Mouse (Mus musculus): ENCODE measurements around the gene Myl6. TPM values are rescaled to one million over a fixed set of nuclear protein-coding genes. Genes with fewer than 3 reads are reported as not detected.

The Myl6 gene
- polyA plus RNA-seq, 1 experiment: 2,234 TPM

GRCm38 (mm10) chr10:128497134-128497737 is 3.3 kb upstream of the Myl6 start:
- TF ChIP-seq MYOD1 (IDR thresholded peaks at IDR 0.05; ENCODE audit: control insufficient read depth in 1 of 3, insufficient read length in 2 of 3, low read depth in 2 of 3) (peak in 1 of 3 experiments; percentile 32), TCF3 (IDR thresholded peaks at IDR 0.05; ENCODE audit: insufficient read length, low read depth) (no peak), POLR2AphosphoS2 (IDR thresholded peaks at IDR 0.05; ENCODE audit: insufficient read length, low read depth) (peak; percentile 55)
- Histone ChIP-seq H3K79me2 (ENCODE audit: control insufficient read depth, insufficient read depth) (peaks cover 34% of the 10 kb centered on the region), H3K4me2 (ENCODE audit: low read depth) (peak overlapping the region; percentile 97), H3K4me3 (peak overlapping the region; percentile 98), H3ac (ENCODE audit: control insufficient read depth, insufficient read length) (no peak overlapping the region), H3K36me3 (ENCODE audit: control insufficient read depth, insufficient read depth) (peaks cover under 1% of the 10 kb centered on the region), H3K27me3 (ENCODE audit: control insufficient read depth, insufficient read depth, insufficient read length) (no peaks in the 10 kb centered on the region)

- TF ChIP-seq USF1 (IDR thresholded peaks at IDR 0.05; ENCODE audit: low read depth): no peak
- TF ChIP-seq POLR2A (IDR thresholded peaks at IDR 0.05; ENCODE audit: insufficient read length, low read depth): peak; percentile 12
- TF ChIP-seq CEBPB (IDR thresholded peaks at IDR 0.05; ENCODE audit: insufficient read depth, poor library complexity, severe bottlenecking): no peak
- no peak for TF ChIP-seq SRF (IDR thresholded peaks at IDR 0.05; ENCODE audit: control insufficient read depth, insufficient read length, low read depth)
- no peak for TF ChIP-seq E2F4 (IDR thresholded peaks at IDR 0.05; ENCODE audit: insufficient read depth)
- TF ChIP-seq MYOG (IDR thresholded peaks at IDR 0.05; ENCODE audit: control insufficient read depth in 1 of 3, insufficient read depth in 1 of 3, insufficient read length in 2 of 3, low read depth in 2 of 3): peak in 2 of 3 experiments; percentile 37 to 81
- peak; percentile 90 to 95 (median 91) for TF ChIP-seq MYOD1 (IDR thresholded peaks at IDR 0.05; ENCODE audit: control insufficient read depth in 1 of 3, insufficient read length in 2 of 3, low read depth in 2 of 3)
- no peak for TF ChIP-seq REST (IDR thresholded peaks at IDR 0.05; ENCODE audit: insufficient read depth, insufficient read length)
- no peak for TF ChIP-seq POLR2AphosphoS2 (IDR thresholded peaks at IDR 0.05; ENCODE audit: insufficient read length, low read depth)
- TF ChIP-seq TCF12 (IDR thresholded peaks at IDR 0.05; ENCODE audit: insufficient read depth, poor library complexity, severe bottlenecking): peak; percentile 70
- no peak for TF ChIP-seq MAX (IDR thresholded peaks at IDR 0.05; ENCODE audit: low read depth)
- TF ChIP-seq TCF3 (IDR thresholded peaks at IDR 0.05; ENCODE audit: insufficient read length, low read depth): peak; percentile 12
- Histone ChIP-seq H3K79me2 (ENCODE audit: control insufficient read depth, insufficient read depth) (peaks cover 40% of the 10 kb centered on the region), H3K27me3 (ENCODE audit: control insufficient read depth, insufficient read depth, insufficient read length) (no peaks in the 10 kb centered on the region), H3K4me2 (ENCODE audit: low read depth) (peak overlapping the region; percentile 97), H3K4me3 (peak overlapping the region; percentile 98), H3K36me3 (ENCODE audit: control insufficient read depth, insufficient read depth) (peaks cover 7% of the 10 kb centered on the region), H3ac (ENCODE audit: control insufficient read depth, insufficient read length) (no peak overlapping the region)
These were observed 2.6 kb upstream of the Myl6 start for GRCm38 (mm10) chr10:128496509-128497077.

GRCm38 (mm10) chr10:128495903-128496302 is 2.0 kb upstream of the Myl6 start:
- no peak for TF ChIP-seq POLR2AphosphoS2 (IDR thresholded peaks at IDR 0.05; ENCODE audit: insufficient read length, low read depth)
- TF ChIP-seq MAX (IDR thresholded peaks at IDR 0.05; ENCODE audit: low read depth): no peak
- no peak for TF ChIP-seq SRF (IDR thresholded peaks at IDR 0.05; ENCODE audit: control insufficient read depth, insufficient read length, low read depth)
- TF ChIP-seq POLR2A (IDR thresholded peaks at IDR 0.05; ENCODE audit: insufficient read length, low read depth): no peak
- no peak for TF ChIP-seq CEBPB (IDR thresholded peaks at IDR 0.05; ENCODE audit: insufficient read depth, poor library complexity, severe bottlenecking)
- no peak for TF ChIP-seq TCF3 (IDR thresholded peaks at IDR 0.05; ENCODE audit: insufficient read length, low read depth)
- TF ChIP-seq TCF12 (IDR thresholded peaks at IDR 0.05; ENCODE audit: insufficient read depth, poor library complexity, severe bottlenecking): no peak
- no peak for TF ChIP-seq MYOD1 (IDR thresholded peaks at IDR 0.05; ENCODE audit: control insufficient read depth in 1 of 3, insufficient read length in 2 of 3, low read depth in 2 of 3)
- no peak for TF ChIP-seq MYOG (IDR thresholded peaks at IDR 0.05; ENCODE audit: control insufficient read depth in 1 of 3, insufficient read depth in 1 of 3, insufficient read length in 2 of 3, low read depth in 2 of 3)
- TF ChIP-seq USF1 (IDR thresholded peaks at IDR 0.05; ENCODE audit: low read depth): no peak
- no peak for TF ChIP-seq REST (IDR thresholded peaks at IDR 0.05; ENCODE audit: insufficient read depth, insufficient read length)
- no peak for TF ChIP-seq E2F4 (IDR thresholded peaks at IDR 0.05; ENCODE audit: insufficient read depth)
- H3ac ChIP-seq (ENCODE audit: control insufficient read depth, insufficient read length): no peak overlapping the region
- H3K4me3 ChIP-seq: peak overlapping the region; percentile 98
- H3K27me3 ChIP-seq (ENCODE audit: control insufficient read depth, insufficient read depth, insufficient read length): no peaks in the 10 kb centered on the region
- peaks cover 47% of the 10 kb centered on the region for H3K79me2 ChIP-seq (ENCODE audit: control insufficient read depth, insufficient read depth)
- peak overlapping the region; percentile 96 for H3K4me2 ChIP-seq (ENCODE audit: low read depth)
- peaks cover 13% of the 10 kb centered on the region for H3K36me3 ChIP-seq (ENCODE audit: control insufficient read depth, insufficient read depth)

- TF ChIP-seq USF1 (IDR thresholded peaks at IDR 0.05; ENCODE audit: low read depth) (no peak), MYOG (IDR thresholded peaks at IDR 0.05; ENCODE audit: control insufficient read depth in 1 of 3, insufficient read depth in 1 of 3, insufficient read length in 2 of 3, low read depth in 2 of 3) (no peak), REST (IDR thresholded peaks at IDR 0.05; ENCODE audit: insufficient read depth, insufficient read length) (no peak), POLR2A (IDR thresholded peaks at IDR 0.05; ENCODE audit: insufficient read length, low read depth) (no peak), POLR2AphosphoS2 (IDR thresholded peaks at IDR 0.05; ENCODE audit: insufficient read length, low read depth) (no peak), TCF12 (IDR thresholded peaks at IDR 0.05; ENCODE audit: insufficient read depth, poor library complexity, severe bottlenecking) (no peak), E2F4 (IDR thresholded peaks at IDR 0.05; ENCODE audit: insufficient read depth) (no peak), SRF (IDR thresholded peaks at IDR 0.05; ENCODE audit: control insufficient read depth, insufficient read length, low read depth) (no peak), TCF3 (IDR thresholded peaks at IDR 0.05; ENCODE audit: insufficient read length, low read depth) (no peak), MYOD1 (IDR thresholded peaks at IDR 0.05; ENCODE audit: control insufficient read depth in 1 of 3, insufficient read length in 2 of 3, low read depth in 2 of 3) (no peak), CEBPB (IDR thresholded peaks at IDR 0.05; ENCODE audit: insufficient read depth, poor library complexity, severe bottlenecking) (no peak), MAX (IDR thresholded peaks at IDR 0.05; ENCODE audit: low read depth) (no peak)
- Histone ChIP-seq H3K36me3 (ENCODE audit: control insufficient read depth, insufficient read depth) (peaks cover 13% of the 10 kb centered on the region), H3ac (ENCODE audit: control insufficient read depth, insufficient read length) (peak overlapping the region; percentile 12), H3K4me3 (peak overlapping the region; percentile 98), H3K4me2 (ENCODE audit: low read depth) (peak overlapping the region; percentile 96), H3K27me3 (ENCODE audit: control insufficient read depth, insufficient read depth, insufficient read length) (no peaks in the 10 kb centered on the region), H3K79me2 (ENCODE audit: control insufficient read depth, insufficient read depth) (peaks cover 47% of the 10 kb centered on the region)
These were observed 1.3 kb upstream of the Myl6 start for GRCm38 (mm10) chr10:128495270-128495669.
